Mouse (Mus musculus) cerebellum, postnatal 14 days (tissue): Measurements from ENCODE around the gene Mapk8ip2.
"Not testable (repeated sequence)": the region's sequence is repeated elsewhere in the genome, so short reads cannot be mapped to it uniquely, and the experiment has no call there.

Experiments
- DNase-seq, 2 experiments: peaks; one replicate each; pipeline ENCODE4 v3.0.0; 2021; ENCODE audit warnings: mixed read lengths in 2 of 2

Mapk8ip2 gene

GRCm38 (mm10) chr15:89453865-89454478, at the start of gene Mapk8ip2:
Mapk8ip2 (plus strand) TSS chr15:89453913.
- DNase-seq: peak; percentile 88

DNA sequence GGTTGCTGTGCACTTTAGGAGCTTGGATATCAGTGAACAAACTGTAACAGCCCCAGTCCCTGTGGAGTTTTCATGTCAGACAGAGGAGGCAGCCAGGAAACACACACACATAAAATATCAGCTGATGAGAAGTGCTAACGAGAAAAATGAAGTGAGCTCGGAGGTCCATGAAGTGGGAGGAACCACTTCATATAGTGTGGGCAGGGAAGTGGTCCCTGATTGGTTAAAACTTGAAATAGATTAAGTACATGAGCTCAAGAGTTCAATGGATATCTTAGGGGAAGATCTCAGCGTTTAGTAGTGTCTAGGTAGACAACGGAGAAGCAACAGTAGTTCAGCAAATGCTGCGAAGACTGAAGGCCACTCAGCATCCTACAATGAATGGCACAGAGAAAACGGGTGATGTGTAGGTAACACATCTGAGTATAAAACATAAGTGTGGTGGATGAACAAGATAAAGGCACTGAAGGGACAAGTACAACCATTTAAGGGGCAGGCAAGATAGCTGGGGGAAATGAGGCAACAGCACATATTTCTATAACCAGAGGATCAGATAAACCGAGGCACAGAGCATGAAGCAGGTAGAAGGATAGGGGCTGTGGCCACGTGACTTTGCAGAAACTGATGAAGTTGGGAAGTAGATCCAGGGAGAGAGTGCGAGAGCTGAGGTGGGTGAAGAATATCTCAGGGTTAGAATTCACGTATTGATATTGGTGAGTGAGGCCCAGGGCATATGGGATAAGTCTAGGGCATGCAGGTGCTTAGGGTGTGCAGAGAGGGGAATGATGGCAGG, 48.7 kb upstream of the Mapk8ip2 start:
- no peak for DNase-seq

DNA sequence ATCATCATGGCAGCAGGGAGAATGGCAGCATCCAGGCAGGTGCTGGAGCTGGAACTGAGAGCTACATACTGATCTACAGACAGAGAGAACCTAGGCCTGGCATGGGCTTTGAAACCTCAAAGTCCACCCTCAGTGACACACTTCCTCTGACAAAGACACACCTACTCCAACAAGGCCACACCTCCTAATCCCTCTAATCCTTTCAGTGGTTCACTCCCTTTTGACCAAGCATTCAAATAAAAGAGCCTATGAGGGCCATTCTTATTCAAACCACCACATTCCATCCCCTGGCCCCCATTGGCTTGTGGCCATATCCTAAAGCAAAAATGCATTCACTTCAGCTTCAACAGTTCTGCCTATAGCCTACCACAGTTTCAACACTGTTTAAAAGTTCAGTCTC, 47.0 kb upstream of the Mapk8ip2 start:
- no peak for DNase-seq

DNA sequence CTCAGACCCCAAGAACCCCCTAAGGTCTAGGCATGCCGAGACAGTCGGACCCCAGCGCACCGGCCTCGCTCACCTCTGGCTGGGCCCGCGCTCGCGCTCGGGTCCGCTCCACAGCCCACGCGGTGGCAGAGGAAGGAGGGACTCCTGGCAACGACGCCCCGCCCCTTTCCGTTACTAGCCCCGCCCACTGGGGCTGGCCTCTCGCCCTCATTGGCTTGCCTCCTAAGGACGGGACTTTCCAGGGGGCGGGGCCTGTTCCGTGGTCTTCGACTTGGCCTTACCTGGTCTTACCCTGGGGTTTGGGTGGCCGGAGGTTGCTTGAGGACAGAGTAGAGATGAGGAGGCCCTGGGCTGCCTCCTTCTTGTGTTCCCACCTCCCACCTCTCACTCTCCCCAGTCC, 43.6 kb upstream of the Mapk8ip2 start, which contains the start of gene Syce3:
Syce3 (minus strand) TSS at position 386 of the 400 bp plus-strand sequence.
- no peak for DNase-seq

GRCm38 (mm10) chr15:89415282-89415681, 38.4 kb upstream of the Mapk8ip2 start:
- DNase-seq: peak; percentile 34 to 51

DNA sequence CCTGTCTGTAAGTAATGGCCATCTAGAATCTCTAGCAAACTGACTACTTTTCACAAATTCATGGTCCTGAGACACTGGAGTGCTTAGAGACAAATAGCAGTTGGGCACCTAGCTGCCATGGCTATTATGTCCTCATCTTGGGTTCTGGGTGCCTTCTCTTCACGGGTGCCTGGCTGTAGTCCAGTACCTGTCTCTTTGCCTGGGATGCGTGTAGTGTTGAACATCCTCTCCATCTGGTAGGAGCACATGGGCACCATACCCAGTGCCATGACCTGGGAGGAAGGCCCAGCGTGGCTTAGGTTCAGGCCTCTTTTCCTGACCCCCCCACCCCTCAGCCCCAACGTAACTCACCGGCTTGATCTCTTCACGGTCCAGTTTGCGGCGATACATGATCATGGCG, 31.8 kb upstream of the Mapk8ip2 start:
- DNase-seq: no peak

DNA sequence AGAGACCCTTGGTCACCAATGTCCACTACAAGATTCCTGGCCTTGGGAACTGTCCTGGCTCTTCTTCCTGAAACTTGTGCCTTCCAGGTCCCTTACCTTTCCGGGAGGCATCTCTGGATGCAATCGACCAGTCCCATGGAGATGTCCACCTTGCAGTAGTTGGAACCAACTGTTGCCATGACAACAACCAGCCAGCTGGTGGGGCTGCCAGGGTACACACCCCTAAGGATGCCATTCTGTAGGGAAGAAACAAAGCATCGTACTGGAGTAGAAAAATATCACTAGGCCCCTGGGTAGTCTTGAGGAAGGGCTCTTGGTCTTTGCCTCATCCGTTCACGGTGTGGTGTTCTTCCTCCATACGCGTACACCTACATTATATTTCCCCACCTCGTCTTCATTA, 29.1 kb upstream of the Mapk8ip2 start:
- DNase-seq: no peak

GRCm38 (mm10) chr15:89425711-89426121, 28.0 kb upstream of the Mapk8ip2 start, which contains the start of gene Cpt1b:
Cpt1b (minus strand) TSS chr15:89425863.
- no peak for DNase-seq

GRCm38 (mm10) chr15:89426716-89427115, 27.0 kb upstream of the Mapk8ip2 start:
- no peak for DNase-seq

DNA sequence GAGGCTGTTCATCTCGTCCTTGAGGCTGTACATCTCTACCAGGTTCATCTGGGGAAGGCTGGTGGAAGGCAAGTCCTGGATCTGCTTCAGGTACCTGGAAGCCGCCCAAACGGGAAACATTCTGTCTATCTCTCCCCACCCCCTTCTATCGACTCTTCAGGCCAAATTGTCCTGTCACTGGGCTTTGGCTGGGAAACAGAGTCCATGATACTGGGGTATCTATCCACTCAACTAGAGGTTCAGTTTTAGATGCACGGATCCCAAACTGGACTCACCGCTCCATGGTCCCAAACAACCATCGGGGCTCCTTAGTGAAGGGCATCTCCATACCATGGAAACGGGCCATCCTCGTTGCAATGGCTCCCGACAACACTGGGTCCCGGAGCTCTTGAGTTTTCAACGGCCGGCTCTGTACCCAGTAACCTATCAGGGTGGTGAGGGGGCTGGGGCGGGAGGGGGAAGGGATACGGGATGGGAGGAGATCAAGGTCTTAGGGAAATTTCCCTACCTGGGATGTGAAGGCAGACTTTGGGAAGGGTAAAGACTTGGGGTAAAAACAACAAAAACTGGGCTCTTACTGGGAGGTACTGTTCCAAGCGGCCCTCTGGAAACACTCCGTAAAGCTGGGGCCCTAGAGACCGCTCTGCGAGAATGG, 25.4 kb upstream of the Mapk8ip2 start:
- DNase-seq: peak in 1 of 2 experiments; percentile 40

DNA sequence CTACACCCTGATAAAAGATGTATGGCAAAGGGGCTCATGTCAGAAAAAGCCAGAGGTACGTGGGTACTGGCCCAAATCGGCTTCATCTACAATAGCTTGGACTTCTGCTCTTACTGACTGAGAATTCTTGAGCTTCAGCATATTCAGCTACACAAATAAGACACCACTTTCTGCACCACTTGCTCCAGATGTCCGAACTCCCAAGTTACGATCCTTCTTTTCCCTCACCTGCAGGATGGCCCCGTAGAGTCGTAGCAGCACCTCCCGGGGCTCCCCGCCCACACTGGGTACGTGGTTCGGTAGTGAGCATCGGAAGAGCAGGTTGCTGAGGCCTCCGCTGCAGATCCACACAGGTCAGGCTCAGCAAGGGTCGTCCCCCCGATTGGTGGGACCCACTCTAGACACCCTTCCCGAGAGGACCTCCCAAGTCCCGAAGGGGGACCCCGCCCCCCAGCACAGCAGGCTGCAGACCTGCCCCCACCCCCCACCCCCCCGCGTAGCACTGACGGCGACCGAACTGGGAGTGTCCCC, 24.8 kb upstream of the Mapk8ip2 start:
- DNase-seq: no peak

GRCm38 (mm10) chr15:89429352-89430221, 24.1 kb upstream of the Mapk8ip2 start, which contains the start of the genes C730034F03Rik, Gm44502 and Chkb:
C730034F03Rik (plus strand) TSS chr15:89429589.
Gm44502 (minus strand) TSS chr15:89429696.
Chkb (minus strand) TSS chr15:89429908.
- DNase-seq: peak; percentile 93 to 95

- DNase-seq: peak in 1 of 2 experiments; percentile 60
Measured at GRCm38 (mm10) chr15:89430341-89430740, 23.4 kb upstream of the Mapk8ip2 start.

DNA sequence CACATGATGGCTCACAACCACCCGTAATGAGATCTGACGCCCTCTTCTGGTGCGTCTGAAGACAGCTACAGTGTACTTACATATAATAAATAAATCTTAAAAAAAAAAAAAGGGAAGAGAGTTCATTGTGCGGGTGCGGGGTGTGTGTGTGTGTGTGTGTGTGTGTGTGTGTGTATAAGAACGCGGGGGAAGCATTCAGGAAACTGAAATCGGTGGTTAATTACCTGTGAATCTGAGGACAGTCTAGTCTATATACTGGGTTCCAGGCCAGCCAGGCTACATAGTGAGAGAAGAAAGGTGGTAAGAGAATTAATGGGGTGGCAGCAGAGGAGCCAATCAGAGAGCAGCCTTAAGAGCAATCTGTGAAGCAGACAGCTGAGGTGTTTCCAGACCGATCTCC, 22.9 kb upstream of the Mapk8ip2 start:
- DNase-seq: not testable (repeated sequence)

GRCm38 (mm10) chr15:89431271-89431670, 22.4 kb upstream of the Mapk8ip2 start:
- no peak for DNase-seq

DNA sequence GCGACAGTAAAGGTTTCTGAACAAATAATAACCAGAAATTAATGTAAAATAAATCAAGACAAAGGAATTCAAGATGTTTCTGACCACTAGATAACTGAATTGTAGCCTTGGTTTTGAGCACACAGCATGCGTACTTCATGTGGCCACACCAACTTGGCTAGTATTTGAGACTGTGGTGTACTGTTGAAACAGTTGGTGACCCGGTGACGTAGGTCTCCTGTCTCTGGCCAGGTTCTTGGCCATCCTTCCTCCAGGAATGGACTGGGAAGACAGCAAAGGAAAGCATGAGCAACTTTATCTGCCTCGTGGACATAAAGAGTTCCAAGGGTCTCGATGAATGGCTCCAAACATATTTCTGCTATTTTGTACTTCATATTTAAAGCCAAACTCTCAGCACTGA, 21.9 kb upstream of the Mapk8ip2 start:
- no peak for DNase-seq

DNA sequence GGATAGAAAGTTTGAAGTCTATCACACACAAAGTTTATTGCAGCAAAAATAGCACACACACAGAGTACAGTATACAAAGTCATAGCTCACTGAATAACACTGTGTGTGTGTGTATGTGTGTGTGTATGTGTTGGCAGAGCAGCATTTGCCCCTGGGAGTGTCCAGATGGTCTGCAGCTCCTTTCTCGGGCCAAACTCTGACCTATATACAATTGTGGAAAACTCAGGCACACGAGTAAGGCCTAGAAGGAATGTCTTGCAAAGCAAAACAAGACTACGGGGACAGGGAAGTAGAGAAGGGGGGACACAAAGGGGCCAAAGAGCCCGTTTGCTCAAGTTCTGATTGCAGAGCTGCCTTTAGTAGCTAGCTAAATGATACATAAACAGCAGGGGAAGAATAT, 20.8 kb upstream of the Mapk8ip2 start:
- peak; percentile 61 to 70 for DNase-seq

GRCm38 (mm10) chr15:89434136-89434535, 19.6 kb upstream of the Mapk8ip2 start:
- DNase-seq: no peak

DNA sequence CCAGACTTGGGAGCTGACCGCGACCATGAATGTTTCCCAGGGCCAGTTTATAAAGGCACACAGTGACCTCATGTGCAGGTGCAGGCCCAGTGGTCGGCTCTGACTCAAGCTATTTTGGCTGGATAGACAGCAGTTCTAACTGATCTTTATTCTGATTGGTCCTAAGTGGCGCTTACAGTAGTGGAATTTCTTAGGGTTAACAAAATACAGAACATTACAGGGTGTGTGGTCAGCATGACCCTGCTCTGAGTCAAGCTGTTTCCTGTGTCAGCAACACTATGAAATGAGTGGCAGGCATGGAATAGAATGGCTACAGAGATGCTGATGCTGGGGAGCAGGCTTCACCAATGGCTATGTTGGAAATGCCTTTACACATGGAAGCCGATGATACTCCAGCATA, 17.8 kb upstream of the Mapk8ip2 start:
- no peak for DNase-seq

GRCm38 (mm10) chr15:89442486-89443070, 11.1 kb upstream of the Mapk8ip2 start:
- peak in 1 of 2 experiments; percentile 53 for DNase-seq
